Mouse (Mus musculus) c-Kit-positive CD71-positive TER-119-negative erythroid progenitor cells, embryonic 14.5 days (primary cell): ENCODE results near the gene Zfp689.
A peak's percentile ranks its signal among the peaks of the same experiment; 100 is the strongest.
"Not testable (repeated sequence)": the region's sequence is repeated elsewhere in the genome, so short reads cannot be mapped to it uniquely, and the experiment has no call there.

Source experiments
- DNase-seq: peaks from one replicate; pipeline ENCODE4 v3.0.0-alpha.2; 2013; ENCODE audit warnings: low read depth

Zfp689 gene

GRCm38 (mm10) chr7:127404101-127404500 is 44.9 kb downstream of the Zfp689 start:
- DNase-seq, result not testable (repeated sequence)

GRCm38 (mm10) chr7:127402980-127403379 is 46.0 kb downstream of the Zfp689 start:
- DNase-seq, result no peak

DNA sequence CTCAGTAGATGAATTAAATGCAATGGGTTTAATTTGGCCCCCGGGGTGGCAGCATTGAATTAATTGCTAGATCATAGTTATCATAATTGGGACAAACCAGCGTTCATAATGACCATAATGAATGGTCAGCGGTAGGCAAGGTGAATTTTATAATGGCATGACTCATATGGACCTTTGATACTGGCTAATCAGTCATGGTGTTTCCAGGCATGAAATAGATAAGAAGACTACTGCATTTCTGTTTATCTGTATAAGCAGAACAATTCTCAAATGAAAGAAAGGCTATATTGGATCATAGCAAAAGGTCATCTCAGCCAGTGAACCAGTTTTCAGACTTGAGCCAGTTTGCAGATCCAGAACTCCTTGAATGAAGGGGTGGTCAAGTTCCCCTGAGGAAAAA is 48.6 kb downstream of the Zfp689 start:
- no peak for DNase-seq

DNA sequence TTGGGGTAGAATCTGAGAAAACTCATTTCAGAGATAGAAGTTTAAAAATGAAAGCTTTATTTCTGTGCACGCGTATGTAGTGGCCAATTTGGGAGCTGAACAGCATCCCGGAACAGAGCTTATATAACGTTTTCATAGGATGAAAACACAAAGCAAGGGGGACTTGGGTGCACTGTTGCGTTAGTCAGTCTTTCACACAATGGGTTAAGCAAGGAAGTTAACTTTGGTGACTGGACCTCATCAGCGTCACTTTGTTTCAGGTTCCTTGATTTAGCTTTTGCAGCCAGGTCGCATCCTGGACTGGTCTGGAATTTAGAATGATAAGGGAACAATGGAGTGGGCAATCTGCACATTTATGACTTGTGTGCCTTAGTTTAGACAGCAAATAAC is 55.0 kb downstream of the Zfp689 start:
- no peak for DNase-seq

GRCm38 (mm10) chr7:127393157-127393943 is 55.6 kb downstream of the Zfp689 start, which contains the start of gene E430018J23Rik:
TSS of gene E430018J23Rik (minus strand) at chr7:127393629.
- peak; percentile 100 for DNase-seq

- no peak for DNase-seq
Measured at GRCm38 (mm10) chr7:127392251-127392824, 56.6 kb downstream of the Zfp689 start.
